Mouse (Mus musculus): ENCODE results near the gene Slc39a9.

Gene Slc39a9

DNA sequence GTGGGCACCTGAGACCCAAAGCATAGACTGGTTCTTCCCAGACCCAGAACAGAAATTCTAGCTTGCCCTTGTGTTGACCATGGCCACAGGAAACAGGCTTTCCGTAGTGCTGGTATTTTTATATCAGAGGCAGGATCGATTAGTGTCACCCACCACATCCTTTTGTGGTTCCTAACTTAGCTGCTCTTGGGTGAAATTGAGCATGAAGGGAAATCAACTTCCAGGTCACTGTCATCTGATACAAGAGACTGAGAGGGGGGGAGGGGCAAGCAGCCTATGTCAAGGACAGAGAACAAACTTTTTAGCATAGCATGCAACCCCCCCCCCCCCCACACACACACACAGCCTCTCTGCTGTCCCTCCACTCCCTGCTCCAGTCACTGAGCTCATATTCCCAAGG is 75.5 kb downstream of the Slc39a9 start:
- DNase-seq (ENCODE audit: low spot score) = no peak

DNA sequence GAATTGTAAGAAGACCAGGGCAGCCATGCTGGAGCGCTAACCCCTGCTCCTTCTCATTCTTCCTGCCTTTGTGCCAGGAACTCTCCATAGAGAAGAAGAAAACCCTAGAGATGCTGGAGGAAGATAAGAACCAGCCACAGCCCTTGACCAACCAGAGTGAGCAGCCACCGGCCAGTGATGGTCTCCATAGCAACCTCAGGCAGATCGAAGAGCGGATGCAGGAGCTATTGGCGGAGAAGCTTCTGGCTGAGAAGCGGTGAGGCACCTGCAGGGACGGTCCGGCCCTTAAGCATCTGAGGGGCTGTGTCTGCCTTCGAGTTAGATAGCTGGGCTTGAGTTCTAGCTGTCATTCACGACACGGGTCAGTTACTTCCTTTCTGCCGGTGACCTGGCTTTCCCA is 76.8 kb downstream of the Slc39a9 start:
- DNase-seq (ENCODE audit: low spot score) = no peak

- DNase-seq (ENCODE audit: low spot score) = no peak
These were observed 77.8 kb downstream of the Slc39a9 start for GRCm38 (mm10) chr12:80721458-80721857.

GRCm38 (mm10) chr12:80724853-80725559 is 81.3 kb downstream of the Slc39a9 start:
- DNase-seq (ENCODE audit: low spot score) = peak; percentile 68

DNA sequence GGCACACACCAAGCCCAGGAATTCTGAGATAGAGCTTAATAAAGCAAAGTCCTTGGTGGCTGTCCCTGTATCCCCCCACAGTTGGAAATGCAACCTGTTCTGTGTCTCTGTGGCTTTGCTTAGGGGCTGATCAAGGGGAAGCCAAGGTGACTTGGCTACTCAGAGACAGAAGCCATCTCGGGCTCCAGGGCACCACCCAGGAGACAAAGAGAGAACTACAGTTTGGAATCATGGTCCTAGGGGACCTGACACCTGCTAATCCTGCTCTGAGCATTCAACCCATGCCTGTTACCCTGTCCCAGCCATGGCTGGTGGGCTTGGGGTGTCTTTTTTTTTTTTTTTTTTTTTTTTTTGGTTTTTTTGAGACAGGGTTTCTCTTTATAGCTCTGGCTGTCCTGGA is 84.5 kb downstream of the Slc39a9 start:
- DNase-seq (ENCODE audit: low spot score) = no peak

GRCm38 (mm10) chr12:80728814-80729213 is 85.1 kb downstream of the Slc39a9 start:
- no peak for DNase-seq (ENCODE audit: low spot score)

DNA sequence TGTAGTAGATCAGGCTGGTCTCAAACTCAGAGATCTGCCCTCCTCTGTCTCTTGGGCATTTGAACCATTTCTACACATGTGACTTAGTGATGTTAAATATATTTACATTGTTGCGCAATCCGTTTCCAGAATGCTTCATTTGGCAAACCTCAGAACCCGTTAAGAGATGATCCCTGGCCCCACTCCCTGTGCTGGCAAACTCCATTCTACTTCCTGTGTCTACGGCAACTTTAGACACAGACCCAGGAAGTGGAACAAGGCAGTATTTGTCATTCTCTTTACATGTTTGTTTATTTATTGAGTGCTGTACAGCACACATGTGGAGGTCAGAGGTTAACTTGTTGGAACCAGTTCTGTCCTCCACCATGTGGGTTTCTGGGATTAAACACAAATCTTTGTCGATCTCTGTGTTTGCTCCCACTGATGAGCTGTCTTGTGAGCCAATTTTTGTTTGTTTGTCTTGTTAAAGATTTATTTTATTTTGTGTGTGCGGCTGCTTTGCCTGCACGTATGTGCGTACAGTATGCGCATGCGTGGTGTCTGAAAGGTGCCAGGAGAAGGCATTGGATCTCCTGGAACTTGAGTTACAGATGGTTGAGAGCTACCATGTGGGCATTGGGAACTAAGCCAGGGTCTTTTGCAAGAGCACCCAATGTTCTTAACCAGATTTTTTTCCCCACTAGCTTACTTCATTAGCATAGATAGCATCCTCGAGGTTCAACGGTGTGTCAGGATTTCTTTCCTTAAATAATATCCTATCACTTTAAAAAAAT is 86.3 kb downstream of the Slc39a9 start:
- no peak for DNase-seq (ENCODE audit: low spot score)

GRCm38 (mm10) chr12:80730567-80730966 is 86.9 kb downstream of the Slc39a9 start:
- DNase-seq (ENCODE audit: low spot score) = no peak

Data from ovary, postnatal 10 days (tissue).